Mouse (Mus musculus): ENCODE results near the gene Map4k4.

DNA sequence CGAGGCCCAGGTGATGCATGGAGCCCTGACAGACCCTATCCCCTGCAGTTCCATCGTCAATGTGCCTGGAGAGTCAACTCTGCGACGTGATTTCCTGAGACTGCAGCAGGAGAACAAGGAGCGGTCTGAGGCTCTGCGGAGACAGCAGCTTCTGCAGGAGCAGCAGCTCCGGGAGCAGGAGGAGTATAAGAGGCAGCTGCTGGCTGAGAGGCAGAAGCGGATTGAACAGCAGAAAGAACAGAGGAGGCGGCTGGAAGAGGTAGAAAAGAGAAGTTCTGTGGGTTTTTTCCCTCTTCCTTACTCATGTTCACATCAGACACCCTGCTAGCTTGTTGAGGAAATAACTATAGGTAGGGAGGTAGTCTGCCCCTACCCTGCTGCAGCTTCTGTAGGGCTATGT, 89.3 kb downstream of the Map4k4 start:
- no peak for TF ChIP-seq CTCF (IDR thresholded peaks at IDR 0.05; ENCODE audit: low read depth, low read length)
- TF ChIP-seq POLR2A (IDR thresholded peaks at IDR 0.05; ENCODE audit: extremely low read depth, insufficient read depth, low read length): no peak
